Mouse (Mus musculus) C2C12 (cell line): ENCODE measurements around the gene Gm11559.
"Not testable (repeated sequence)": the region's sequence is repeated elsewhere in the genome, so short reads cannot be mapped to it uniquely, and the experiment has no call there.

Experiments used
- CEBPB ChIP-seq: IDR thresholded peaks from one replicate; pipeline ENCODE4 v1.6.1; 2011; ENCODE audit warnings: low read depth, mild to moderate bottlenecking, control low read depth, moderate library complexity
- CTCF ChIP-seq: IDR thresholded peaks from one replicate; pipeline ENCODE4 v1.5.1; 2011; ENCODE audit not compliant: control insufficient read depth, insufficient read depth, insufficient read length
- FOSL1 ChIP-seq: IDR thresholded peaks from one replicate; pipeline ENCODE4 v1.8.0; 2011; ENCODE audit warnings: mild to moderate bottlenecking, low read length; ENCODE audit not compliant: poor library complexity, insufficient read depth, severe bottlenecking
- MAX ChIP-seq: IDR thresholded peaks from one replicate; pipeline ENCODE4 v1.6.1; 2011; ENCODE audit warnings: mild to moderate bottlenecking, control low read depth
- MYOD1 ChIP-seq: IDR thresholded peaks from one replicate; pipeline ENCODE4 v1.6.1; 2011; ENCODE audit warnings: low read depth; ENCODE audit not compliant: control insufficient read depth, insufficient read length
- MYOG ChIP-seq: IDR thresholded peaks from one replicate; pipeline ENCODE4 v1.6.1; 2011; ENCODE audit not compliant: control insufficient read depth, insufficient read length; ENCODE audit errors: extremely low read depth
- USF1 ChIP-seq: IDR thresholded peaks from one replicate; pipeline ENCODE4 v1.6.1; 2011; ENCODE audit warnings: low read depth, mild to moderate bottlenecking, control low read depth, moderate library complexity

- TF ChIP-seq MYOD1, USF1, CTCF, CEBPB, MAX, MYOG, FOSL1: not testable (repeated sequence)
Measured at GRCm38 (mm10) chr11:99873089-99873488, 8.8 kb downstream of the Gm11559 start, which contains the start of gene Krtap9-1.
